Mouse (Mus musculus) liver, embryonic 12.5 days (tissue): Measurements from ENCODE around the gene Il7r. TPM values are rescaled to one million over a fixed set of nuclear protein-coding genes. Genes with fewer than 3 reads are reported as not detected.

Experiments used
- ATAC-seq: fragments of 200-750 bp; cut with Nextera tagmentation; 2 replicates; pipeline ENCODE4 v1.8.0; 2017; ENCODE audit warnings: moderate number of reproducible peaks, mild to moderate bottlenecking, moderate library complexity
- H3K27ac ChIP-seq: fragments of 300-500 bp; sonication (generic); 2 replicates; pipeline ENCODE4 v1.5.1; 2016; ENCODE audit warnings: mild to moderate bottlenecking
- H3K27me3 ChIP-seq: fragments of 300-500 bp; sonication (generic); replicated peaks from 2 replicates; pipeline ENCODE4 v1.6.1; 2016; ENCODE audit warnings: mild to moderate bottlenecking, moderate library complexity
- H3K36me3 ChIP-seq: fragments of 300-500 bp; sonication (generic); 2 replicates; pipeline ENCODE4 v1.6.1; 2016; ENCODE audit warnings: mild to moderate bottlenecking, moderate library complexity
- H3K4me1 ChIP-seq: fragments of 300-500 bp; sonication (generic); 2 replicates; pipeline ENCODE4 v1.6.1; 2016
- H3K4me2 ChIP-seq: fragments of 300-500 bp; sonication (generic); 2 replicates; pipeline ENCODE4 v1.6.1; 2016; ENCODE audit warnings: mild to moderate bottlenecking, moderate library complexity
- H3K4me3 ChIP-seq: fragments of 300-500 bp; sonication (generic); 2 replicates; pipeline ENCODE4 v1.5.1; 2016; ENCODE audit warnings: mild to moderate bottlenecking, moderate library complexity
- H3K9ac ChIP-seq: fragments of 300-500 bp; sonication (generic); 2 replicates; pipeline ENCODE4 v1.6.1; 2016; ENCODE audit warnings: mild to moderate bottlenecking, moderate library complexity
- H3K9me3 ChIP-seq: fragments of 300-500 bp; sonication (generic); replicated peaks from 2 replicates; pipeline ENCODE4 v1.6.1; 2016; ENCODE audit warnings: mild to moderate bottlenecking, moderate library complexity
- WGBS: fragments of 180-500 bp; shearing (Covaris S2); methylation state at CpG from one replicate; pipeline ENCODE4 v1.1.7; 2016; ENCODE audit not compliant: insufficient replicate concordance; 5-methylcytosine and 5-hydroxymethylcytosine counted together
- polyA plus RNA-seq: library from polyadenylated mRNA; unstranded; fragments of >200 nt; fragmentation: Nextera tagmentation; extraction: Ambion mirVana; gene quantifications from 2 replicates; pipeline ENCODE4 v1.2.1, GENCODE M21; 2016

The Il7r gene
- polyA plus RNA-seq, 1 experiment from 2014 or later: 0.30 TPM

DNA sequence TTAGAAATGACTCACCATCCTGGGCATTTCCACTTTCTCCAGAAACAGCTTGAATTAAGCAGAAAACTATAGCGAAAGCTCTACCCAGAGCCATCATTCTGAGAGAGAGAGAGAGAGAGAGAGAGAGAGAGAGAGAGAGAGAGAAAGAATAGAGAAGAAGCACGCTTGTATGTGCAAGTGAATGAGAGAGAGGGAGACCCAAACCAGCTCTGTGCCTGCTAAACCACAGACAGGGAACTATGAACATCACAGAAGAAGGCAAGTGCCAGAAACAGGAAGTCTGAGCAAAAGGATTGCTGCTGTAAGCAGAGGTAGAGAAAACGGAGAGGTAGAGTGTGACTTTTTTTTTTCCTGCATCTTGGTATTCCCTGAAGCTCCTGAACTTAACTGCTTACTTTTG, 330 bp downstream of the Il7r start:
- Histone ChIP-seq H3K4me2 (no peak overlapping the region), H3K9ac (no peak overlapping the region), H3K4me1 (no peaks in the 10 kb centered on the region), H3K4me3 (no peak overlapping the region), H3K9me3 (no peaks in the 10 kb centered on the region), H3K27ac (no peak overlapping the region), H3K36me3 (no peaks in the 10 kb centered on the region), H3K27me3 (no peaks in the 10 kb centered on the region)
- no peak for ATAC-seq
- WGBS: 23% methylated on average over 3 of the region's 3 CpGs

DNA sequence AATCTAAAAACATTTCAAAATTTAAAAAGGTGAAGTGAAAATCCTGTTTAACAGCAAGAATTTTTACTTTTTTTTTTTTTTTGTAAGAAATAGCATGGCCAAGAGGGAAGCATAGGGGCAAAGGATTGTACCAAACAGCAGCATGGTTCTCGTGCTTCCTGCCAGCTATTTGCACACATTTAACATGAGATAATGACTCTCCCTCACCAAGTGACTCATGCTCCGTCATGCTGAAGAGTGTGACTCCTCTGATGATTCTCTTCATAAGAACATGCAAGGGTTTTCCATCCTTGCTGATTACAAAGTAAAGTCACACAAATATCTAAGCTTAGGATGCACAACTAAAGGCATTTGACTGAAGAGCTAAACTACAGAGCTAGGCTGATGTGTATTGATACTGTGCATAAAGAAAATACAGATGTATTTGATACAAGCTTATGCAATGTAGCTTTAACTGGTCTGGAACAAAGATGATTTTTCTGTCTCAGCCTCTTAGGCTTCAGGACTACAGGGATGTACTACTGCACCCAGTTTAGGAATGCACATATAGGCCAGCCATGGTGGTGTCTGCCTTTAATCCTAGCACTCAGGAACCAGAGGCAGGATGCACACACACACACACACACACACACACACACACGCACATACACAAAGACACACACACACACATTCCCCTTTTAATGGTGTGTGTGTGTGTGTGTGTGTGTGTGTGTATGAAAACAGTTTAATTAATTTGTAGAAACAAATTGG, 1.6 kb downstream of the Il7r start:
- no peak overlapping the region for H3K4me3 ChIP-seq
- WGBS: 50% methylated on average over 3 of the region's 3 CpGs
- no peak overlapping the region for H3K27ac ChIP-seq
- no peaks in the 10 kb centered on the region for H3K36me3 ChIP-seq
- no peak overlapping the region for H3K9ac ChIP-seq
- no peaks in the 10 kb centered on the region for H3K27me3 ChIP-seq
- no peaks in the 10 kb centered on the region for H3K9me3 ChIP-seq
- no peak overlapping the region for H3K4me2 ChIP-seq
- no peaks in the 10 kb centered on the region for H3K4me1 ChIP-seq
- ATAC-seq: peak; percentile 46; the same call in 1 of the 2 replicates

GRCm38 (mm10) chr15:9526412-9526811, 3.6 kb downstream of the Il7r start:
- H3K4me2 ChIP-seq: no peak overlapping the region
- H3K27ac ChIP-seq: no peak overlapping the region

GRCm38 (mm10) chr15:9524907-9525306, 5.1 kb downstream of the Il7r start:
- no peaks in the 10 kb centered on the region for H3K36me3 ChIP-seq
- no peaks in the 10 kb centered on the region for H3K9me3 ChIP-seq
- no peak overlapping the region for H3K4me3 ChIP-seq
- no peaks in the 10 kb centered on the region for H3K4me1 ChIP-seq
- H3K4me2 ChIP-seq: no peak overlapping the region
- no peak overlapping the region for H3K9ac ChIP-seq
- no peak overlapping the region for H3K27ac ChIP-seq
- ATAC-seq: no peak
- H3K27me3 ChIP-seq: no peaks in the 10 kb centered on the region
- 73% methylated on average over 5 of the region's 5 CpGs for WGBS

More at GRCm38 (mm10) chr15:9526412-9526811, 3.6 kb downstream of the Il7r start:
- no peaks in the 10 kb centered on the region for H3K27me3 ChIP-seq
- H3K9ac ChIP-seq: no peak overlapping the region
- H3K9me3 ChIP-seq: no peaks in the 10 kb centered on the region
- ATAC-seq: no peak
- no peaks in the 10 kb centered on the region for H3K36me3 ChIP-seq
- no peak overlapping the region for H3K4me3 ChIP-seq
- H3K4me1 ChIP-seq: no peaks in the 10 kb centered on the region

DNA sequence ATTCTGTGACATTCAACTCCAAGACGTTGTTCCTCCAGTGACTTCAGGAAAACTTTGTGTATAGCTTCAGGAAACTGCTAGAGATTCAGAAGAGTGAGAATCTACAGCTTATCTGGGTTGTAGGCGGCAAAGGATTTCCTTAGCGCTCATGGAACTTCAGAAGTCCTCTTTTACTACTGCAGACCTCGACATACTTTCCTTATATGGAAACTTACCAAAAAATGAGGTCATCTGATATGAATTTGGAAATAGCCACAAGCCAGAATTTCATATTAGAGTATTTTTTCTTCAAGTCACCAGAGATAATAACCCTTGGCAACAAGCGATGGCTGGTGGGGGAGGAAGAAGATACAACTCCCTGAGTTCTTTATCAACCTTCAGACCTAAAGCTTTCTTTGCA, 6.0 kb downstream of the Il7r start:
- WGBS: 46% methylated on average over 5 of the region's 5 CpGs
- no peak overlapping the region for H3K27ac ChIP-seq
- no peaks in the 10 kb centered on the region for H3K27me3 ChIP-seq
- no peaks in the 10 kb centered on the region for H3K36me3 ChIP-seq
- no peaks in the 10 kb centered on the region for H3K4me1 ChIP-seq
- H3K4me2 ChIP-seq: no peak overlapping the region
- H3K9me3 ChIP-seq: no peaks in the 10 kb centered on the region
- ATAC-seq: no peak
- no peak overlapping the region for H3K9ac ChIP-seq
- no peak overlapping the region for H3K4me3 ChIP-seq

DNA sequence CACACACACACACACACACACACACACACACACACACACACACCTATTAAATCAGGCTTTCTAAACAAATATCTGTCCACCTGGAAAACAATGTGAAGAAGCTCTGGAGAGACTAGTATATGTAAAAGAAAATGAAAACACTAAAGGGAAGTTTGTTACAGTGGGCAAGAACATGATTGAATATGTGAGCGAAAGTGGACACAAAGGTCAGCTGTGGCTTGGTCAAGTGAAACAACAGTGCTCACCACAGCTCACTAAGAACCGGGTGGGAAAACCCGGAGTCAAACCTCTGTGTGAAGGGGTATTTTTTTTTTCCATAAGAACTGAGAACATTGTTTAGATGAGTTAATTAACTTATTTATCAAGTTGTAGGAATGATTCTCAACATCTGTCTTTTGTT, 6.9 kb downstream of the Il7r start:
- no peak overlapping the region for H3K9ac ChIP-seq
- H3K27ac ChIP-seq: no peak overlapping the region
- no peaks in the 10 kb centered on the region for H3K4me1 ChIP-seq
- no peak overlapping the region for H3K4me2 ChIP-seq
- 67% methylated on average over 3 of the region's 3 CpGs for WGBS
- no peaks in the 10 kb centered on the region for H3K9me3 ChIP-seq
- H3K4me3 ChIP-seq: no peak overlapping the region
- H3K27me3 ChIP-seq: no peaks in the 10 kb centered on the region
- no peak for ATAC-seq
- H3K36me3 ChIP-seq: no peaks in the 10 kb centered on the region

- Histone ChIP-seq H3K27ac (no peak overlapping the region), H3K36me3 (no peaks in the 10 kb centered on the region), H3K9ac (no peak overlapping the region), H3K9me3 (no peaks in the 10 kb centered on the region), H3K4me2 (no peak overlapping the region), H3K4me1 (peaks cover 23% of the 10 kb centered on the region), H3K4me3 (no peak overlapping the region), H3K27me3 (no peaks in the 10 kb centered on the region)
- no peak for ATAC-seq
- 32% methylated on average over 3 of the region's 3 CpGs for WGBS
Observed at GRCm38 (mm10) chr15:9492077-9492476, 37.9 kb downstream of the Il7r start.

- H3K9ac ChIP-seq: no peak overlapping the region
- peak; percentile 99 for ATAC-seq
- no peaks in the 10 kb centered on the region for H3K27me3 ChIP-seq
- peak overlapping the region; percentile 75 for H3K27ac ChIP-seq
- H3K36me3 ChIP-seq: no peaks in the 10 kb centered on the region
- peak overlapping the region; percentile 40 for H3K4me2 ChIP-seq
- no peak overlapping the region for H3K4me3 ChIP-seq
- H3K4me1 ChIP-seq: peaks cover 23% of the 10 kb centered on the region
- 44% methylated on average over 2 of the region's 2 CpGs for WGBS
- no peaks in the 10 kb centered on the region for H3K9me3 ChIP-seq
Observed at GRCm38 (mm10) chr15:9489417-9490118, 40.4 kb downstream of the Il7r start.

- H3K9ac ChIP-seq: no peak overlapping the region
- H3K4me2 ChIP-seq: no peak overlapping the region
- WGBS: 40% methylated on average over 1 of the region's 1 CpGs
- peaks cover 47% of the 10 kb centered on the region for H3K4me1 ChIP-seq
- H3K4me3 ChIP-seq: no peak overlapping the region
- H3K27me3 ChIP-seq: no peaks in the 10 kb centered on the region
- no peaks in the 10 kb centered on the region for H3K9me3 ChIP-seq
- peak overlapping the region; percentile 89 for H3K27ac ChIP-seq
- no peaks in the 10 kb centered on the region for H3K36me3 ChIP-seq
- no peak for ATAC-seq
Observed at GRCm38 (mm10) chr15:9473188-9473587, 56.8 kb downstream of the Il7r start.

- Histone ChIP-seq H3K27ac (peak overlapping the region; percentile 89), H3K4me3 (no peak overlapping the region), H3K4me1 (peaks cover 47% of the 10 kb centered on the region), H3K9me3 (no peaks in the 10 kb centered on the region), H3K36me3 (no peaks in the 10 kb centered on the region), H3K27me3 (no peaks in the 10 kb centered on the region), H3K4me2 (peak overlapping the region; percentile 50), H3K9ac (peak overlapping the region; percentile 61; the same call in 1 of the 2 replicates)
- peak; percentile 97 for ATAC-seq
- 20% methylated on average over 3 of the region's 3 CpGs for WGBS
Observed at GRCm38 (mm10) chr15:9472618-9473017, 57.4 kb downstream of the Il7r start.

GRCm38 (mm10) chr15:9472167-9472566, 57.8 kb downstream of the Il7r start:
- WGBS: 30% methylated on average over 3 of the region's 3 CpGs
- Histone ChIP-seq H3K27me3 (no peaks in the 10 kb centered on the region), H3K4me3 (peak overlapping the region; percentile 23), H3K27ac (peak overlapping the region; percentile 89), H3K4me1 (peaks cover 47% of the 10 kb centered on the region), H3K4me2 (peak overlapping the region; percentile 50), H3K9me3 (no peaks in the 10 kb centered on the region), H3K36me3 (no peaks in the 10 kb centered on the region), H3K9ac (peak overlapping the region; percentile 61)
- ATAC-seq: peak; percentile 34; the same call in 1 of the 2 replicates

- Histone ChIP-seq H3K36me3 (no peaks in the 10 kb centered on the region), H3K4me2 (no peak overlapping the region; the same call in 1 of the 2 replicates), H3K27ac (peak overlapping the region; percentile 52), H3K9me3 (no peaks in the 10 kb centered on the region), H3K4me1 (peaks cover 47% of the 10 kb centered on the region), H3K4me3 (no peak overlapping the region), H3K27me3 (no peaks in the 10 kb centered on the region), H3K9ac (no peak overlapping the region)
- no peak for ATAC-seq
- WGBS: 77% methylated on average over 4 of the region's 4 CpGs
Observed at GRCm38 (mm10) chr15:9471053-9471685, 58.8 kb downstream of the Il7r start.
